Mouse (Mus musculus) cerebellum, adult 9-11 months (tissue): ENCODE results near the gene AU040320.

Source experiments
- DNase-seq: peaks from one replicate; pipeline ENCODE4 v3.0.0; 2022

The AU040320 gene

DNA sequence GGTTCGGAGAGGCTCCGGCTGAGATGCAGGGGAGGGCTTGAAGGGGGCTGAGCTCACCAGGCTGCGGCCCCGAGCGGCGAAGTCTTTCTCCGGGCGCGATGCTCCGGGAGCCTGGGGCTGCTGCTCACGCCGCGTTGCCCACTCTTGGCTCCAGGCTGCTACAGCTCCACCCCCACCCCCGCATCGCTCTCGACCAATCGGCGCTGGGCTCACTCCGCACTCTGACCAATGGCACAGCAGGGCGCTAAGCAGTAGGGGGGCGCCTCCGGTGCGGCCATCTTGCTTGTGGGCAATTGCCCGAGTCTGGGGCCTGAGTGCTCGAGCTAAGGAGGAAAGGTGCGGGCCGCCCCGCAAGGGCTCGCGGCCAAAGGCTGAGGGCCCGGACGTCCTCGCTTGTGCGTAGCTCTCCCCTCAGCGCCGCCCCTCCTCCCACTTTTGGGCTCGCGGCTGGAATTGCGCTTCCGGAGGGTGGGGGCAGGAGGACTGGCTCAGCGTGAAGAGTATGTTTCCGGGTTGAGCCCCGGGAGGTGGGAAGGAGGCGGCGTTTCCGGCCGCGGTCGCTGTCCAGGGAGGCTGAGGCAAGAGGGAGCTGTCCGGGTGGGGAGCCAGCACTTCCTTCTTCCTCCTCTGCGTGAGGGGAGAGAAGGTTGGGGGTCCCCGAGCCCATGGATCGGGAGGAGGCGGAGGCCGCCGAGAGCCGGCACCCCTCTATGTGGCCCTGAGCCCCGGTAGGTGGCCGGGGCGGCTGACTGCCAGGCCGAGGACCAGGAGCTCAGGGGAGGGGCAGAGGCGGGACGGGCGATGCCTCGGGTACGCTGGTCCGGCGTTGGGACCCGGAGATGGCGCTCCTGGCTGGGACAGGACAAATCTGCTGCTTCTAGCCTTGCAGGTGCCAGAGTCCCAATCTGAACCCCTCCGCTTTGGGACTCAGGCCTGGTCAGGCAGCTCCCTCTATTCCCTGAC lies at the start of gene AU040320, which contains the start of gene Ncdn:
AU040320 (plus strand) TSS at position 277 of the 963 bp plus-strand sequence.
Ncdn (minus strand) TSS at position 171 of the 963 bp plus-strand sequence.
- peak; percentile 98 for DNase-seq

DNA sequence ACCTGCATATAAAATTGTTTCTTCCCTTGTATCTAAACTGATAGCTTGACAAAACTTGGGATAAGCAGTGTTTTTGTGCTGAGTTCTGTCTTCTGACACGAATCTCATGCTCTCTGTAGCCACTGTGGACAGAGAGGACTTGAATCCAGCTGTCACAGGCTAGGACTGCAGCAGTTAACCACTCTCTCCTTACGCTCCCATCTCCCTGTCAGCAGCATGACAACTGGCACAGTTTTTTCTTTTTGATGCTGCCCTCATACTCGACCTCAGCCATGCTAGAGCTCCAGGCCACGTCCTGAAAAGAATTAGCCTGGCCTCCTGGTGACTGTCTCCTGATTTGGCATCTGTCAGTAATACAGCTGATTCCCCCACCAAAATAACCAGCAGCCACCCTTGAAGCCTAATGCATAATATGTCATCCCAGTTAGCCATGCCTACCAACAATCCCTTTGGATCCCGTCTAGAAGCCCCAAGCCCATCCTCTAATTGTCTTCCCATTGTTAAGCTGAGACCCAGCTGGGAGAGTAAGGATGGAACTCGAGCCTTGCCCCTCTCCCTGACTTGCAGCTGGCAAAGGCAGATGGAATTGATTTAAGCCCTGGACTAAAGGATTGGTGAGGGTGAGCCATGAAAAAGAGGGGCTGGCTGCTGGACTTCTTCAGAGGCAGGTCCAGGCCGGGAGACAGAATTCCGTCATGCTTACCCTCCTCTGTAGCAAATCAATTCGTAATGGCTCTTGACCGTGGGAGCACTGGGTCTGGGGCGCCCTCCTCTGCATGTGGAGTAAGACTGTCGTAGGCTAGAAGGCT lies 46.5 kb upstream of the AU040320 start:
- no peak for DNase-seq

DNA sequence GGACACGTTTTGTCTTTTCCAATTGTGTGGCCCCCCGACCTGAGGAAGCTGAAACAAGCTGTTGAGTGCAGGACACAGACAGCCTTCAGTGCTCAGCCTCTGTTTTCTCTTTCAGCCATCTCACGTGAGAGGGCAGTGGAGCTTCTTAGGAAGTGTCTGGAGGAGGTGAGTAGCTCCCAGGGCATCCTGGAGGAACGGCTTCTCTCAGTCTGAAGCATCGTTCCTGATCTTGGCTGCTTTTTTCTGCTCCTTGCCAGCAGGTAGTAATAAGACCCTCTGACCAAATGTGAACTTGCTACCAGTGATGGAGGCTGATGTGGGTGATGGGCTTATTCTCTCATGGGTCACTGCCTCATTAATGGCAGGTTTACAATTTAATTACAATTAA lies 45.9 kb upstream of the AU040320 start:
- no peak for DNase-seq

DNA sequence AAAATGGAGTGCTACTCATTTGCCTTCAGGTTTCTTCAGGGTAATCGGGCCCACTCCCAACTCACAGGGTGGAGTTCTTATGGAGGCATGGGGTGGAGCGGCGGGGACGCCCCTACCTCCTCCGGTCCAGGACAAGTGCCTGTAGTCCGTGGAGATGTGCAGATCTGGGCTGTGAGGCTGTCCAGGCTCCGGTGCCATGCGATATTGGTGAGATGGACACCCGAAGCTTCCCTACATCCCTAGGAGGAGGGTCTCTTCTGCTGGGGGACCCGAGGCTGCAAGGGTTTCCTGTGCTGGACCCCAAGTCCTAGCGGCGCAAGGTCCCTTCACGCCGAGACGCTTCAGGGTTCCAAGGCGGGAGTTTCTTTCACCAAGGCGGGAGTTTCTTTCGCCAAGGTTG lies 21.2 kb upstream of the AU040320 start:
- DNase-seq: no peak

DNA sequence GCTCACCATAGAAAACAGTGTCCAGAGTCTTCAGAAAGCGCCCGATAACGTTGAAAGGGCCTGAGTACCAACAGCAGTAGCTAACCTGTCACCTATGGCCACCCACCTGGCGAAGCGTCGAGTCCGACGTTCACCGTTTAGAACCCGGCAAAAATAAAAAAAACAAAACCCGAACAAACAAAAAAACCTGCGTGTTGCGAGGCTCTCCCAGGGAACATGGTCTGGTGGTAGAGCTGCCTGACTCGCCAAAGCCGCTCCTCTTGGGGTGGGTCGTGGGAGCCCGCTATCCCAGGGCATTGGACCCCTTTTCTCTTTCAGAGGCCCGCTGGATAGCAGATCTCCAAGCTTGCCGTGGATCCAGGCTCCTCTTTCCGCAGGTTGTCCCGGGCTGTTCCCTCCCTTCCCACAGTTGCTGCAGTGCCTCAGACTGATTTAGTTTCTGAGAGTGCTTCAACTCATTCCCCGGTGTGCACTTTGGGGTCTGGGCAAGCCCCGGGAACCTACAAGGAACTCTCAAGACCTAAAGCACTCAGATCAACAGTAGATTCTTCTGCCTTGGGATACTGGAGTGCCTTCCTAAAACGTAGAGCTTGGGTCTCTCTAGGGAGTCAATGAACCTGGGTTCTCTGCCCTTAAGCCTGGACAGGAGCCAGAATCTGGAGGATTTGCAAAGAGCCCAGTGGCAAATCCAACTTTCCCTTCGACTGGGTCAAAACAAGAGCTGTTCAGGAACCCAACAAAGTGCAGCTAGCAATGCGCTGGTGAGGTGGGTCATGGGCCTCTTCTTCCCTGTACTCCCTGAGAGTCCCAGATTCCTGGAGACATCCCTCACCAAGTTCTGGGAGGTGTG lies 20.6 kb upstream of the AU040320 start:
- no peak for DNase-seq

DNA sequence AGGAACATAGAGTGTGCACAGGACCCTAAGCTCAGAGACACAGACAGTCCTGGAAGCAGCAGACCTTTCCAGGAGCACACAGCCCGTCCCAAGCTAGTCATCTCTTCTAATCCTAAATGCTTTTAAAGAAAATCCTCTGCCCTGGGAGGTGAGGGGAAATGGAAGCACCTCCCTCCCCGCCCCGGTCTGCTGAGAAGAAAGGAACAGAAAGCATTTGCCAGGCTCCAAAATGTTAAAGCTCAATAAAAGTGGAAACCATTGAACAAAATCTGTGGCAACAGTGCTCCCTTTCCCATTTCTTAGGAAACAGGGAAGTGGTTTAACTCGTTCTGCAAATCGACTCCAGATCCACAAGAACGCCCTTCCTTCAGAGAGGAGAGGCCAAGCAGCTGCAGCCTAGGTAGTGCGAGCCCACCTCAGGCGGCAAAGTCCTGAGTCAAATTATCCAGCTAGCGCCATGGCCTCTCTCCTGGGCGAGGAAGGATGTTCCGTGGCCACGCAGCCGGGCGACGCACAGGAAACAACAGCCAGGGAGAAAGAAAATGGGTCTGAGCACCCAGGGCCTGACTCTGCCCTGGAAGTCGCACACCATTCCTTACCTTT lies 19.2 kb upstream of the AU040320 start:
- DNase-seq: no peak

DNA sequence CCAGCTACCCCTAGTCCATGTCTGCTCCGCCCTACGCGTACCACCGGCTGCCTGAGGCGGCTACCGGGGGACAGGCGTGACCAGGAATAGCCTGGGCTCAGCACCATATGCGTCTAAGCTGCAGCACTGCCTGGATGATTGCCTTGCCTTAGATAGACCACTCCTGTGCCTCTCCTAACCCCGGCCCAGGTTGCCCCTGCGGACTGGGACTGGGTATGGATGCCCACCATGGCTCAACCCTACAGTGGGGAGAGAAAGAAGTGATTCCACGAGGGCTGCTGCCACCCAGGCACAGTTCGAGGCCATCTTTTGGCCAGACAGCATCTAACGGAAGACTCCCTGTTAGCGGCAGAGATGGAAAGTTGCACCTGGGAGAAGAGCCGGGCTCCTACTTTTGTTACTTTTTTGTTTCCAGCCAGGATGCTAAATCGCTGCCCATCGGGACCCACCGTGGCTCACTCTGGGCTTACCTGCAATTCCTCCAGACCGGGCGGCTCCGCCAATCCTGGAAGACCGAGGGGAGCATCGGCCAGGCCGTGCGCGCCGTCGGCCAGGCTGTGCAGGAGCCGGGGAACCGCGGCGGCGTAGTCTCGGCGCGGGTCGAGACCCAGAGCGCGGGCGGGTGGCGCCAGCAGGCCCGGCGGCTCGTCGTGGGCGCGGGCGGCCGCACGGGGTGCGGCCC lies 18.5 kb upstream of the AU040320 start:
- DNase-seq: no peak

DNA sequence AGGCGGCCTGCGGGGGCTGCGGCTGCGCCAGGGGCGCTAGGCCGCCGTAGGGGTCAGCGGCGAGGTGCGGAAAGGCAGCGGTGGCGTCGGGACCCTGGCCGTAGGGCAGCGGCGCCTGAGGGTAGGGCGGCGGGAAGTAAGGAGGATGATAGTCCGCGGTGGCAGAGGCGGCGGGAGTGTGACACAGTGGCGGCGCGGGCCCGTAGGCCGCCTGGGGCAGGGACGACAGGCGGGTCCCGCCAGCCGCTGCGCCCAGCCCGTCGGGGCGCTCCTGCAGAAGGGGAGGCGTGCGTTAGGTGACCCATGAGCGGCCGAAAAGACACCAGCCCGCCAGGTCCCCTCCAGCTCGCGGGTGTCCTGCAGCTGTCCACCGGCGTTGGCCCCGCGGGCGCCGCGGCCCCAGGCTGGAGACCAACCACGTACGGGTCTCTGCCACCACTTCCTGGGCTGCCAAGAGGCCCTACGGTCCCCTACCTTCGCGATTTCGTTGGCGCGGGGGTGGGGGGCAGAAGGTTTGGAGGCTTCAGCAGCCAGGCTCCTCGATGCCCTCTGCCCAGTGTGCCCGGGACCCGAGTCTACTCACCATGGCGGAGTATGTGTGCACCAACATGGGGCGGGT lies 17.9 kb upstream of the AU040320 start:
- no peak for DNase-seq

DNA sequence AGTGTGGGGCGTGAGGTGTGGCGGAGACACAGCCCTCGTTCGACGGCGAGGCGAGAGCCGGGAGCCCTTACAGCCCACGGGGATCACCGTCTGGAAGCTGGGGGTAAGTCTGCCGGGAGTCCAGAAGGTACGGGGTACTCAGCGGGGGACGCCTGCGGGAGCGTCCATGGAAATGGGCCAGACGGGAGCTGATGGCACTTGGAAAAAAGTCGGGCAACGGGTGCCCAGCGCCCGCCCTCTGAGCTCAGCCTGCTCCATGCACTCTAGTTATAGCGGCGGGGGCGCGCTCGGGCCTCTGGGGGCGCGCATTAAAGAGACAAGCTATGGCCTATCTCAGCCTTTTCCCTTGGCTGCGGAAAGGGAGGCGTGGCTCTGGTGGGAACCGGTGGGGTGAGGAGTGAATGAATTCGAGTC lies 17.3 kb upstream of the AU040320 start, which contains the start of gene Tfap2e:
Tfap2e (minus strand) TSS at position 240 of the 414 bp plus-strand sequence.
- DNase-seq: no peak

DNA sequence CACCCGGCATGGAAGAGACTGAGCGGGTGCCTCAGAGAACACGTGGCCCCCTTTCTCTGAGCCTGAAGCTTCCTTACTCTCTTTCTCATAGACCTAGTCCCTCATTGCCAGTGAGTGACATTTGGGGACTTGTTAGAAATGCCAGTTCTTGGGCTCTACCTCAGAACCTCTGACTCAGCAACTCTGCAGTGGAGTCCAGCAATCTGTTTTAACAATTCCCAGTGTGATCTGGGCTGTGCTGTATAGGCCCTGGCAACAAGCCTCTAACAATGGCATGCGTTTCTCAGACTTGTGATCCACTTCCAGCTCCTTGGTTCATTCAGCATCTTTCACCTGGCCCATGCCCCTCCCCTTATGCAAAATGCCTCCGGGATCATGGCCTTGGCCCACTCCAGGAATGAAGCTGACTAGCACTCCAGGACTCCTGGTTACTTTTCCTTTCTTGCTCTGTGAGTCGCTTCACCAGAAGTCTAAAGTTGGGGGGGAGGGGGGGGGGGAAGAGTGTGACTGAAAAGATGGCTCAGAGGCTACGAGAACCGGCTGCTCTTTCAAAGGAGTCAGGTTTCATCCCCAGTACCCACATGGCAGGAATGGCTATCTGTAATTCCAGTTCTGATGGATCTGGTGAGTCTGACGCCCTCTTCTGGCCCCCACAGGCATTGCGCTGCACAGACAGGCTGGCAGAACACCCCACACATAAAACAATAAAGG lies 13.2 kb upstream of the AU040320 start:
- DNase-seq: no peak

DNA sequence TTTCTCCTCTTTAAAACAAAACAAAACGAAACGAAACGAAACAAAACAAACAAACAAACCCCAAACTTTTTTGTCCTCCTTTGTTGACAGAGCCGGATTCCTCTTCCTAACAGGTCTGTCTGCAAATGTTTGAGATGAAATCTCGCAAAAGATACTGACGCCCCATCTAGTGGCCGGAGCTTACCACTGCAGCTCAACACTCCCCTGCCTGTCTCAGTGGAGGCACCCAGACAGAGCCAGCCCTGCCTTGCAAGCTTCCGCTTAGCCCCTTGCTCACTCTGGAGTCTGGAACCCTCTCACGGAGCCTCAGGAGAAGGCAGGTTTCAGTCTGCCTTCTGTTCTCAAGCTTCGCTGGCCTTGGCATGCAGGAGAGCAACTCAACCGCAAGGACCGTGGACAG lies 11.9 kb upstream of the AU040320 start:
- DNase-seq: peak; percentile 78

DNA sequence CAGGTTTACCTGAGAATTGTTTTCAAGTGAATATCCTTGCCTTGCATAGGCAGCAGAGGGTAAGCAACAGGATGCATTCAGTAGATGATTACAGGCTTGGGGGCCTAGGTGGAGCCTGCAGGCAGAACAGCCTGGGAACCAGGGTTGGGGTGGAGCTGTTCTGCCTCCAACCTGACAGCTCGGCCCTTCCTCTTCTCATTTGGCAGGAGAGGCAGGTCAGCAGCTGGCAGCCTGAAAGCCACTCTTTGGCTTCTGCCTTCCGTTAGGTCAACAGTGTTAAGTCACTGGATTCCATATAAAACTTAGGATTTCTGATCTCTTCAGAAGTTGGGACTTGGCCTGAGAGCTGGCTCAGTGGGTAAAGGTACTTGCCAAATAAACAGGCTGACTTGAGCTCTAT lies 10.4 kb upstream of the AU040320 start:
- DNase-seq: no peak

DNA sequence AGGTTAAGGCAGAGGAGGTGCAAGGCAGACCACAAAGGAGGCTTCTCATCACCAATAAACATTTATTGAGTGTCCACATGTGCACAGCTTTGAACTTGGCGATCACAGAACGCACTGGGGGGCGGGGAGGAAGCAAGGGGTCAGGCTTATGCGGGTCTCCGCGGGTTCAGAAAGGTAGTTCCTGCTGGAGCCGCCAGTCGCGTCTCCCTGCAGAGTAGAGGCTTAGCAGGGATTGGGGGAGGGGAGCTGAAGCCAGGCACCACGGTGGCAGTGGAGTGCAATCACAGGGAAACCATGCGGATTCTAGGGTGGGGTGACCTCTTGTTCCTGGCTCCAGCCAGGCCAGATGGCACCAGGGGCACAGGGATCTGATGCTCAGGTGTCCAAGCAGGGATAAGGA lies 9.6 kb upstream of the AU040320 start:
- DNase-seq: peak; percentile 50

DNA sequence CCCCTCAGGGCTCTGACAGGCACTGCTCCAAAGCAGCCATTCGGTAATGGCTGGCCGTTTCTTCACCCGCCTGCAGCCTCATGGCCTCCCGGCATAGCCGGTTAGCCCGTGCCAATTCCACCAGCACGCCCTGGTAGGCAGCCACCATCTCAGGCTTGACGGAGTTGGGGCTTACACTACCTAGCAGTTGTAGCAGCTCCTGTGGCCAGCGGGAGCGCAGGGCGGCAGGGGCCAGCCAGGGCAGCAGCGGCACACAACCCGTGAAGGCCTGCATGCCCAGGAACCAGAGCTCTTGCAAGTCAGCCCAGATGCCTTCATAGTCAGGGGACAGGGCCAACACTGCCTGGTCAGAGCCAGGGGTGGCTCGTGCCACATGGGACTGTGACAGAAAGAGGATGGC lies 8.5 kb upstream of the AU040320 start:
- DNase-seq: peak; percentile 75

DNA sequence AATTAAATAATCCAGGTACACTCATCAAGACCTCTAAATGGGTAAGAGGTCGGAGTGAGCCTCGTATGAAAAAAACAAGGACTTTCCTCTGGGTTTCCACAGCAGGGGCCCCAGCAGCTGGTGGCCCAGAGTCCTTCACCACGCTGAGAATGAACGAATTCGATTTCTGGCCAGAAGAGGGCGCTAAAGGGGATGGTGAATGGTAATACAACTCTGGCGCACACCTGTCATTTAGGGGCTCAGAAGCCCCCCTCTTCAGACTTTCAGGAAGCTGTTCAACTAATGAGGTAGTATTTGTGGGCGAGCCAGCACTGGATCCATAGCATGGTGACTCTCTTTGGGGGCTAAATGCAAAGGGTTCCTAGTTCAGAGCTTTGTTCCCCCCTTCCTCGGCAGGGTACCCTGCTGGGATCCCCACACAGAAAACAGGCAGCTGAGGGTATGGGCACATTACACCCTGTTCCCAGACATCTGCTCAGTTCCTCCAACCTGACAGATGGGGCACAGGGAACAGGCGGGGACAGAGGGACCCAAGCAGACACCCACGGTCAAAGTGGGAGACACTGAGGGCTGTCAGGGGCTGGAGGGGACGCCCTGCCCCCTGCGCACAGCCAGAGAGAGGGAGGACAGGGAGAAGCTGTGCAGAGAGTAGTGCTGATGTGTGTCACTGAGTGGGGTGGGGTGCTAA lies 7.7 kb upstream of the AU040320 start:
- peak; percentile 66 for DNase-seq

DNA sequence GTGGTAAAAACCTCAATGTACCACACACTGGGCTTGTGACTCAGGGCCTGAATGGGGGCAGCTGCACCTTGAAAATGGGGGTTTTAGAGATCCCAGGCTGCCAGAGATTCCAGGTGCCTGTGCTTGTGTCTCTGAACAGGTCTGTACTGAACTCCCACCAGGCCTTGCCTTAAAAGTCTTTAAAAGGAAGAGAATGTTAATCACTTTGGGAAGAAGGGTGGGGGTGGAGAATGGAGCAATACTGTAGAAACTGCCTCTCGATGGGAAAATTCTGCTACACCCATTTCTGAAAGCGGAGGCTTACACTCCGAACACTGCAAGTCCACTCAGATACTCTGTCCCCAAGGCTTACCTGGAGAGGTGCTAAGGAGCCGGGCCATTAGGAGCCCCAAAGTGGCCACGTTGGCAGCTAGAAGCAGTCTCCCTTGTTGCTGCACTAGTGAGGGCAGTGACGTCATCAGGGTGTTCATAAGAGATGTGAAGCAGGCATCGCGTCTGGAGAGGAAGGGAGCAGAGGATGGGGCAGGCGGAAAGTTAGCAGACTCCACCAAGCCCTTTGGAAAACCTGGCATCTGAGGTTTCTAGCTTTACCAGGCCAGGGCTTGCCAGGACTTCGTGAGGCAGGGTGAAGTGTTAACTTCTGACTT lies 7.0 kb upstream of the AU040320 start:
- peak; percentile 44 for DNase-seq

DNA sequence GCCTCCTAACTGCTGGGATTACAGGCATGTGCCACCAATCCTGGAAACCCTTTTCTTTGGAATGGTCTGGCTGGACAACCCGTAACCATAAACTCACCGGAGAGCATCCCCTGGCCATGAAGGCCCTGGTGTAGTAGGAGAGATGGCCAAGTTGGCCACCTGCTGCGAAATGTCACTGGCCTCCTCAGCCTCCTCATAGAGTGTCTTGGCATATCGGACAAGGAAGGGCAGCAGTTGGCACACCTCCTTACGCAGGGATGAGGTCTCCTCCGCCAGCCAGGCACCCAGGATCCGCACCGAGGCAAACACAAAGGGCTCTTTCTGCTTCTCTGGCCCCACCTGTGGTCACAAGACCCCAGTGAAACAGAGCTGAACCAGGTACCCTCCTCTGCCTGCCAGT lies 5.0 kb upstream of the AU040320 start:
- peak; percentile 71 for DNase-seq

DNA sequence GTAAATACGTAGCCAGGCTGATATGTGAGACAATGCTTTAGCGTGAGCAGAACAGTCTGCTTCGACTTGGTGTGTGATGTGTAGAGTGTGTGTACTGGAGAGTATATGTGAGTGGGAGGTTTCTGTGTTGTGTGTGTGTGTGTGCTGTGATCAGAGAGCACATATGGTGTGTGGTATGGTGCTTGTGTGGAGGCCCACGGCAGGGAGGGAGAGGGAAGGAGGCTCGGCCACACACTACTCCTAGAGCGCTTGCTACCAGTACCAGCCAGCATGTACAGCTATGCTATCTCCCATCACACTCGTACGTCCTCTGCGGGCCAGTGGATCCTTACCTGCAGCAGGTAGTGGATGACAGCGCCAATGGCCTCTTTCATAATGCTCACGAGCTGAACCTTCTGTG lies 3.8 kb upstream of the AU040320 start:
- DNase-seq: no peak

DNA sequence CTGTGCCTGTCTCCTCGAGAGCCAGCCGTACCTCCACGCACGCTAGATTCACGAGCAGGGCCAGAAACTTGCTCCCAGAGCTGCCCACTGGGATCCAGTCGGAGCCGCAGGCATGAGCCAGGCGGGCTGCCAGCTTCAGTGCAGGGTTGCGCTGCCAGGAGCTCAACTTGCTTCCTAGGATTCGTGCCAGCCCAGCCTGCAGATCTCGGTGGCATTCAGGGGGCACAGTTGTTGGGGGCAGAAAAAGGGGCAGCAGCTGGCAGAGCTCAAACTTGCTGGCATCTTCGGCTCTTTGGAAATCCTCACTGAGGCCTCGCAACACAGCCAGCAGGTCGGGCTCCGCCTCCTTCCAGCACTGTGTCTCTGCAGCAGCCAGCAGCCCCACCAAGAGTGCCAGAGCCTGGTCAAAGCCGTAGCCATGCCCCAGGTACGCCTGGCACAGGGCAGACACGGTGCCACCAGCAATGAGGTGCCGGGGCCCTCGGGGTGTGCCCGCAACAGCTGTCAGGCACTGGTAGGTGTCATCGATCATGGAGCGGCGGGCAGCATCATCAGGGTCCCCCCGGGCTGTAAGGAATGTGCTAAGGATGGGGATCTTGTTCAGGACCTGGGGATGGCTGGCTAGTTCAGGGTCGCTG lies 3.2 kb upstream of the AU040320 start:
- peak; percentile 87 for DNase-seq
